In the genomic region with DNA sequence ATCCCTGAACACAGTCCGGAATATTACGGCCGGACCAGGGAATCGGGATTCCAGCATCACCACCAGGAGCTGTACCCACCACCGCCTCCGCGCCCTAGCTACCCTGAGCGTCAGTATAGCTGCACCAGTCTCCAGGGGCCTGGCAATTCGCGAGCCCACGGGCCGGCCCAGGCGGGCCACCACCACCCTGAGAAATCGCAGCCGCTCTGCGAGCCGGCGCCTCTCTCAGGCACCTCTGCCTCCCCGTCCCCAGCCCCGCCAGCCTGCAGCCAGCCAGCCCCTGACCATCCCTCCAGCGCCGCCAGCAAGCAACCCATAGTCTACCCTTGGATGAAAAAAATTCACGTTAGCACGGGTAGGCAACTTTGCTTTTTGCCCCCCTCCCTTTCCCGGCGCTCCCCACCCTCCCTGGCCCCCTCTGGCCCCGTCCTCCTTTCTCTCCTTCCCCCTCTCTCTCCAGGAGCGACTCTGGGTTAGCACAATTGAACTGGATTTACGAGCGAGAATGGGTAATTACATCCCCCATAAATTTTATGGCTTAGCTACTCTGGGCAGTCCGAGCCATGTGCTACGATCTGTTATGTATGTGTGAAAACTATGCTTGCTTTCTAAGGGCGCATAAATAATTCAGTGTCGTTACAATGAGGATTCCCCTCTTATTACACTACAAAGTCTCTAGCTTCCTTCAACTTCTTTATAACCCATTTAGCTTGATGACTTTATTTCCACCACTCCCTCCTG, we compare ENCODE assay signal across 8 mouse cellular contexts. TPM values are rescaled to one million over a fixed set of nuclear protein-coding genes. Genes with fewer than 3 reads are reported as not detected.
DNase-seq lines count a peak whose midpoint lies in the region; ATAC-seq lines count a peak whose summit lies in the region.
"Had no signal": no experiment of that assay in that cellular context is flagged by ENCODE, and none has a peak within 500 bp of the region (broad histone marks: within the 10 kb centered on the region; RNA-seq: fewer than 3 reads in every experiment).

No protein-coding gene starts in this region.

- H3K4me3 ChIP-seq in megakaryocyte, embryonic 14.5 days (replicated peaks): peak overlapping the region; percentile 82
- H3K4me3 ChIP-seq in embryonic facial prominence, embryonic 13.5 days: peak overlapping the region; percentile 19
- peak overlapping the region; percentile 30 for H3K4me3 ChIP-seq in limb, embryonic 11.5 days (ENCODE audit: low read depth, low read length)
- H3K4me3 ChIP-seq in stomach, embryonic 16.5 days (replicated peaks; ENCODE audit: low read length): peak overlapping the region; percentile 60

- peaks cover 12% of the 10 kb centered on the region for H3K4me1 ChIP-seq in megakaryocyte, embryonic 14.5 days
- no peaks in the 10 kb centered on the region for H3K4me1 ChIP-seq in embryonic facial prominence, embryonic 13.5 days
- H3K4me1 ChIP-seq in limb, embryonic 11.5 days (ENCODE audit: control insufficient read depth, insufficient read depth, low read length): peaks cover 37% of the 10 kb centered on the region
- H3K4me1 ChIP-seq in stomach, embryonic 16.5 days (ENCODE audit: control insufficient read depth, insufficient read depth, low read length): peaks cover 20% of the 10 kb centered on the region; the same call in 1 of the 2 replicates

- no peaks in the 10 kb centered on the region for H3K36me3 ChIP-seq in megakaryocyte, embryonic 14.5 days (replicated peaks; ENCODE audit: low read length)
- H3K36me3 ChIP-seq in embryonic facial prominence, embryonic 13.5 days: no peaks in the 10 kb centered on the region
- H3K36me3 ChIP-seq in limb, embryonic 11.5 days (ENCODE audit: control insufficient read depth, insufficient read depth, low read length): no peaks in the 10 kb centered on the region
- H3K36me3 ChIP-seq in stomach, embryonic 16.5 days (ENCODE audit: control insufficient read depth, insufficient read depth, low read length): no peaks in the 10 kb centered on the region

- H3K27ac ChIP-seq in embryonic facial prominence, embryonic 13.5 days: no peak overlapping the region
- H3K27ac ChIP-seq in limb, embryonic 11.5 days (replicated peaks; ENCODE audit: low read depth, low read length): peak overlapping the region; percentile 43; the same call in 1 of the 2 replicates
- H3K27ac ChIP-seq in stomach, embryonic 16.5 days (ENCODE audit: low read length): peak overlapping the region; percentile 77

- H3K27me3 ChIP-seq in megakaryocyte, embryonic 14.5 days (replicated peaks): peaks cover 95% of the 10 kb centered on the region
- H3K27me3 ChIP-seq in embryonic facial prominence, embryonic 13.5 days: peaks cover 99% of the 10 kb centered on the region
- H3K27me3 ChIP-seq in limb, embryonic 11.5 days (ENCODE audit: control insufficient read depth, insufficient read depth, low read length): peaks cover 82% of the 10 kb centered on the region
- peaks cover 8% of the 10 kb centered on the region for H3K27me3 ChIP-seq in stomach, embryonic 16.5 days (ENCODE audit: control insufficient read depth, insufficient read depth, low read length)

- WGBS in embryonic facial prominence, embryonic 13.5 days: 1% methylated on average over 34 of the region's 34 CpGs
- WGBS in limb, embryonic 11.5 days: under 1% methylated on average over 34 of the region's 34 CpGs
- WGBS in stomach, embryonic 16.5 days: under 1% methylated on average over 34 of the region's 34 CpGs

- H3K9me3 ChIP-seq in megakaryocyte, embryonic 14.5 days: peaks cover 3% of the 10 kb centered on the region; the same call in 1 of the 2 replicates
- no peaks in the 10 kb centered on the region for H3K9me3 ChIP-seq in embryonic facial prominence, embryonic 13.5 days
- no peaks in the 10 kb centered on the region for H3K9me3 ChIP-seq in limb, embryonic 11.5 days (ENCODE audit: control insufficient read depth, low read length)
- no peaks in the 10 kb centered on the region for H3K9me3 ChIP-seq in stomach, embryonic 16.5 days (replicated peaks; ENCODE audit: control insufficient read depth, low read length)

- ATAC-seq in megakaryocyte, adult 5-6 weeks (ENCODE audit: poor library complexity, severe bottlenecking): no peak
- 0 out of 2 replicates have a peak, but pooled peaks have one; percentile 43 for ATAC-seq in embryonic facial prominence, embryonic 13.5 days (ENCODE audit: insufficient number of reproducible peaks, insufficient read depth, low FRiP score, low TSS enrichment, low read depth)
- peak; percentile 48; the same call in 1 of the 2 replicates for ATAC-seq in limb, embryonic 11.5 days (ENCODE audit: insufficient number of reproducible peaks, low FRiP score, low TSS enrichment, low read depth)
- peak; percentile 57; the same call in 1 of the 2 replicates for ATAC-seq in stomach, embryonic 16.5 days (ENCODE audit: insufficient read depth, low FRiP score)

- DNase-seq in limb, embryonic 11.5 days (ENCODE audit: low spot score): peak; percentile 69
- no peak for DNase-seq in left cerebral cortex, adult 9 months (ENCODE audit: low spot score in 2 of 2)
- no peak for DNase-seq in cerebellum, adult 11-12 months

- peak overlapping the region; percentile 37 for H3K4me2 ChIP-seq in embryonic facial prominence, embryonic 13.5 days
- H3K4me2 ChIP-seq in limb, embryonic 11.5 days (ENCODE audit: low read depth, severe bottlenecking): peak overlapping the region; percentile 60
- H3K4me2 ChIP-seq in stomach, embryonic 16.5 days (ENCODE audit: low read depth, low read length): peak overlapping the region; percentile 60

- no peak overlapping the region for H3K9ac ChIP-seq in embryonic facial prominence, embryonic 13.5 days
- H3K9ac ChIP-seq in limb, embryonic 11.5 days (ENCODE audit: low read length): peak overlapping the region; percentile 50; the same call in 1 of the 2 replicates
- H3K9ac ChIP-seq in stomach, embryonic 16.5 days (ENCODE audit: low read length): peak overlapping the region; percentile 81

RNA-seq across cellular contexts. Expression of a gene that starts 16.2 kb away (rescaled TPM):
- not detected in 2 replicates for polyA plus RNA-seq in megakaryocyte, embryonic 14.5 days (2012; ENCODE audit: insufficient read depth, low replicate concordance)
- not detected in 2 replicates for total RNA-seq in megakaryocyte, adult 5-6 weeks (2015)
- not detected in 2 replicates for total RNA-seq in megakaryocyte, adult 5-6 weeks (2017)
- polyA plus RNA-seq in embryonic facial prominence, embryonic 13.5 days (2015; fragmentation: Nextera tagmentation; extraction: Ambion mirVana): 0.73 and 1.7 TPM in 2 replicates
- 5.1 and 6.4 TPM in 2 replicates for polyA plus RNA-seq in limb, embryonic 11.5 days (2014; fragmentation: Nextera tagmentation; extraction: Ambion mirVana)
- 19.0 and 20.0 TPM in 2 replicates for polyA plus RNA-seq in stomach, embryonic 16.5 days (2015; fragmentation: Nextera tagmentation; extraction: Ambion mirVana)
- total RNA-seq: layer of hippocampus, postnatal 25 days had no signal

RNA-seq across cellular contexts. Expression of a gene that starts 36.9 kb away (rescaled TPM):
- polyA plus RNA-seq in megakaryocyte, embryonic 14.5 days (2012; ENCODE audit: insufficient read depth, low replicate concordance): not detected in 2 replicates
- total RNA-seq in megakaryocyte, adult 5-6 weeks (2015): not detected in 2 replicates
- total RNA-seq in megakaryocyte, adult 5-6 weeks (2017): not detected in 2 replicates
- polyA plus RNA-seq in embryonic facial prominence, embryonic 13.5 days (2015; fragmentation: Nextera tagmentation; extraction: Ambion mirVana): not detected in 2 replicates
- polyA plus RNA-seq in limb, embryonic 11.5 days (2014; fragmentation: Nextera tagmentation; extraction: Ambion mirVana): 9.5 and 10.9 TPM in 2 replicates
- 3.3 and 3.8 TPM in 2 replicates for polyA plus RNA-seq in stomach, embryonic 16.5 days (2015; fragmentation: Nextera tagmentation; extraction: Ambion mirVana)
- total RNA-seq: layer of hippocampus, postnatal 25 days had no signal

RNA-seq across cellular contexts. Expression of a gene that starts 44.6 kb away (rescaled TPM):
- 0.04 TPM in 1 of 2 replicates, not detected in the other for polyA plus RNA-seq in megakaryocyte, embryonic 14.5 days (2012; ENCODE audit: insufficient read depth, low replicate concordance)
- not detected in 2 replicates for total RNA-seq in megakaryocyte, adult 5-6 weeks (2015)
- total RNA-seq in megakaryocyte, adult 5-6 weeks (2017): not detected in 2 replicates
- polyA plus RNA-seq in embryonic facial prominence, embryonic 13.5 days (2015; fragmentation: Nextera tagmentation; extraction: Ambion mirVana): not detected in 2 replicates
- 4.6 and 4.8 TPM in 2 replicates for polyA plus RNA-seq in limb, embryonic 11.5 days (2014; fragmentation: Nextera tagmentation; extraction: Ambion mirVana)
- 2.0 and 2.5 TPM in 2 replicates for polyA plus RNA-seq in stomach, embryonic 16.5 days (2015; fragmentation: Nextera tagmentation; extraction: Ambion mirVana)
- total RNA-seq: layer of hippocampus, postnatal 25 days had no signal

RNA-seq across cellular contexts. Expression of a gene that starts 58.7 kb away (rescaled TPM):
- polyA plus RNA-seq in megakaryocyte, embryonic 14.5 days (2012; ENCODE audit: insufficient read depth, low replicate concordance): not detected in 2 replicates
- total RNA-seq in megakaryocyte, adult 5-6 weeks (2015): not detected in 2 replicates
- not detected in 2 replicates for total RNA-seq in megakaryocyte, adult 5-6 weeks (2017)
- polyA plus RNA-seq in embryonic facial prominence, embryonic 13.5 days (2015; fragmentation: Nextera tagmentation; extraction: Ambion mirVana): not detected in 2 replicates
- 4.4 and 6.1 TPM in 2 replicates for polyA plus RNA-seq in limb, embryonic 11.5 days (2014; fragmentation: Nextera tagmentation; extraction: Ambion mirVana)
- polyA plus RNA-seq in stomach, embryonic 16.5 days (2015; fragmentation: Nextera tagmentation; extraction: Ambion mirVana): not detected in 2 replicates
- total RNA-seq: layer of hippocampus, postnatal 25 days had no signal

Comparison
In these comparisons a context has a peak if more than half of its experiments do, and no peak if none do; other contexts are left out.
1. H3K4me3 ChIP-seq: peak in every context shown above with its lines; median percentile 82 in megakaryocyte, embryonic 14.5 days; 60 in stomach, embryonic 16.5 days; 30 in limb, embryonic 11.5 days; 19 in embryonic facial prominence, embryonic 13.5 days.